Mouse (Mus musculus) lung, embryonic 14.5 days (tissue): ENCODE results near the gene Stam2. TPM values are rescaled to one million over a fixed set of nuclear protein-coding genes. Genes with fewer than 3 reads are reported as not detected.

Experiments
- ATAC-seq: fragments of 200-750 bp; cut with Nextera tagmentation; 2 replicates; pipeline ENCODE4 v1.8.0; 2017; ENCODE audit warnings: mild to moderate bottlenecking, moderate TSS enrichment, moderate library complexity; ENCODE audit not compliant: insufficient read depth
- DNase-seq: peaks from one replicate; pipeline ENCODE4 v3.0.0-alpha.2; 2015
- H3K27ac ChIP-seq: fragments of 300-500 bp; sonication (generic); 2 replicates; pipeline ENCODE4 v1.5.1; 2014; ENCODE audit warnings: low read depth, mild to moderate bottlenecking, moderate library complexity
- H3K27me3 ChIP-seq: fragments of 300-500 bp; sonication (generic); 2 replicates; pipeline ENCODE4 v1.6.1; 2014; ENCODE audit warnings: low read length, control low read depth; ENCODE audit not compliant: insufficient read depth
- H3K36me3 ChIP-seq: fragments of 300-500 bp; sonication (generic); 2 replicates; pipeline ENCODE4 v1.6.1; 2014; ENCODE audit warnings: control low read depth; ENCODE audit not compliant: insufficient read depth
- H3K4me1 ChIP-seq: fragments of 300-500 bp; sonication (generic); 2 replicates; pipeline ENCODE4 v1.6.1; 2014; ENCODE audit warnings: antibody characterized with exemption, control low read depth; ENCODE audit not compliant: insufficient read depth
- H3K4me2 ChIP-seq: fragments of 300-500 bp; sonication (generic); 2 replicates; pipeline ENCODE4 v1.6.1; 2014; ENCODE audit warnings: mild to moderate bottlenecking
- H3K4me3 ChIP-seq: fragments of 300-500 bp; sonication (generic); 2 replicates; pipeline ENCODE4 v1.5.1; 2014; ENCODE audit warnings: low read depth, low read length
- H3K9ac ChIP-seq: fragments of 300-500 bp; sonication (generic); 2 replicates; pipeline ENCODE4 v1.6.1; 2014
- H3K9me3 ChIP-seq: fragments of 300-500 bp; sonication (generic); 2 replicates; pipeline ENCODE4 v1.6.1; 2016; ENCODE audit warnings: low read depth, low read length, control low read depth
- CTCF ChIP-seq: IDR thresholded peaks from 2 replicates; pipeline ENCODE4 v1.5.1; 2016; ENCODE audit warnings: antibody characterized with exemption, low read depth
- WGBS: fragments of 180-500 bp; shearing (Covaris S2); extraction: QIAGEN DNeasy Blood & Tissue Kit; methylation state at CpG from one replicate; pipeline ENCODE4 v1.1.7; 2014; 5-methylcytosine and 5-hydroxymethylcytosine counted together
- polyA plus RNA-seq: library from polyadenylated mRNA; unstranded; fragments of >200 nt; fragmentation: Nextera tagmentation; extraction: Ambion mirVana; gene quantifications from 2 replicates; pipeline ENCODE4 v1.2.1, GENCODE M21; 2014

Gene Stam2
- polyA plus RNA-seq, 1 experiment from 2014 or later: 37.1 TPM

DNA sequence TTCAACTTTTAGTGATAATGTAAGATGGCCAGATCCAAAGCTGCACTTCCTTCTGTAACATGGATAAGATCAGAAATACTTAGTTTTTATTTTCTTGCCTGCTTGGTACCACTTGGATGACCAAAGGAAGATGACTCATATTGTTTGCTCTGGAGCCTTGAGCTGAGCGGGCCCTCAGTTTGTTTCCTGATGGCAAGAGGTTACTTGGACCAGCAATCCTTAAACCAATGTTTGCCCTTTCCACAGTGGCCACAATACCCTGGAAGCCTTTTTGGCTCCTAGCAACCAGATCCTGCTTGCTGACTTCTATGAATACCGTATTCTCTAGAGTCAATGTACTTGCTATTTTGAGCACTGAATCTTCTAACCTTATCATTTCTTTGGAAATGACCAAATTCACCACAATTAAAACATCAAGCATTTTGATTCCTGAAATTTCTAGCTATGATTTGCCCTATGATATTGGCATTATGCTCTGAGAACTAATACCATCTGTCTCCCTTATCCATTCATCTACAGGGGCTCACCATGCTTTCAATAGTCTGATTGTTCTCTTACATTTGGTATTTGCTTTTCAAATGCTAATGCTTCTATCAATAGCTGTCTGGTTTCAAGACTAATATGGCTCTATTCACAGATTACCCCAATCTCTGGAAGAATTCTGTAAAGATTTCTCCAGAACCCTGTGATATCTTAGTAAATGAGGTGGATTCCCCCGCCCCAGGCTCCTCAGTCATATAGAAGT, 11.7 kb upstream of the Stam2 start:
- no peaks in the 10 kb centered on the region for H3K4me1 ChIP-seq
- no peaks in the 10 kb centered on the region for H3K27me3 ChIP-seq
- no peak for TF ChIP-seq CTCF
- no peak overlapping the region for H3K9ac ChIP-seq
- ATAC-seq (no peak), DNase-seq (no peak)
- H3K4me2 ChIP-seq: no peak overlapping the region
- no peak overlapping the region for H3K27ac ChIP-seq
- 67% methylated on average over 3 of the region's 3 CpGs for WGBS
- no peaks in the 10 kb centered on the region for H3K36me3 ChIP-seq
- H3K4me3 ChIP-seq: no peak overlapping the region
- no peaks in the 10 kb centered on the region for H3K9me3 ChIP-seq

DNA sequence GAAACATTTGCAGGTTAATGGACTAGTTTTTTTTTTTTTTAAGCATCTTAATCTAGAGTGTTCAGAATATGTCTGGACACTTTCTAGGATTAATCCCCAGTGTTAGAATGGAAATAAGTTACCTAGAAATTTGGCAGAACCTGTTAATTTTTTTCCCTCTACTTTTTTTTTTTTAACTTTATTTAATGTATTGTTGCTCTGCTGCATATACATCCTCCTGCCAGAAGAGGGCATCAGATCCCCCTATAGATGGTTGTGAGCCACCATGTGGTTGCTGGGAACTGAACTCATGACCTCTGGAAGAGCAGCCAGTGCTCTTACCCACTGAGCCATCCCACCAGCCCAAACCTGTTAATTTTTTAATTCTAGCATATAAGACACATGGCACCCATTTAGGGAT, 2.0 kb upstream of the Stam2 start:
- ATAC-seq: no peak
- no peak for TF ChIP-seq CTCF

DNA sequence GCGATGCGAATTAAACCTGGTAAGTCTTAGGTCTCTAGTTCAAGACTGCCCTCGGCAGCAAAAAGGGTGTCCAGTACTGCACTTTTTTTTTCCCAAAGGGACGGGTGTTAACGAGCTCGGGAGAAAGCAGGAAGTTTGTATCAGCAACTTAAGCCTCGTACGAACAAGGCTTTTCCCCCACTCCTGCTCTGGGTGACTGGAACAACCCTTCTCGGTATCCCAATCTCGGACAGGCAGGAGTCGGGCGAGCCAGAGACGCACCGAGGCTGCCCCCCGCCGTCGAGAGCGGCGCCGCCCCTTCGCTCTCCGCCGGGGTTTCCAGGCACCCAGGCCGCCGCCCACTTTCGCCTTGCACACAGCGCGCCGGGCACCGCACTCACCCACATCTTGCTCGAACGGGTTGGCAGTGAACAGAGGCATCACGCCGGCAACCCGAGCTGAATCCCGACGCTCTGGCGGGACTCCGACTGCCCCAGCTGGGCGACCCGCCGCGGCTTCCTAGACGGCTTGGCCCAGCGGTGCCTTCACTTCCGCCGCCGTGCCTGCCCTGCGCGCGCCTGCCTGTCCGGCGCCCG, 313 bp downstream of the Stam2 start:
- ATAC-seq (peak; percentile 93), DNase-seq (peak; percentile 83)
- Histone ChIP-seq H3K9ac (peak overlapping the region; percentile 90), H3K4me2 (peak overlapping the region; percentile 80), H3K27me3 (no peaks in the 10 kb centered on the region), H3K4me1 (no peaks in the 10 kb centered on the region), H3K36me3 (no peaks in the 10 kb centered on the region; the same call in 1 of the 2 replicates), H3K9me3 (no peaks in the 10 kb centered on the region), H3K27ac (peak overlapping the region; percentile 97), H3K4me3 (peak overlapping the region; percentile 80)
- under 1% methylated on average over 45 of the region's 54 CpGs for WGBS
- TF ChIP-seq CTCF: no peak

More for the DNA sequence above, 2.0 kb upstream of the Stam2 start:
- no peak overlapping the region for H3K9ac ChIP-seq
- no peaks in the 10 kb centered on the region for H3K4me1 ChIP-seq
- H3K4me2 ChIP-seq: no peak overlapping the region
- no peaks in the 10 kb centered on the region for H3K9me3 ChIP-seq
- no peaks in the 10 kb centered on the region; the same call in 1 of the 2 replicates for H3K36me3 ChIP-seq
- DNase-seq: no peak
- H3K27ac ChIP-seq: no peak overlapping the region
- no peaks in the 10 kb centered on the region for H3K27me3 ChIP-seq
- H3K4me3 ChIP-seq: no peak overlapping the region

DNA sequence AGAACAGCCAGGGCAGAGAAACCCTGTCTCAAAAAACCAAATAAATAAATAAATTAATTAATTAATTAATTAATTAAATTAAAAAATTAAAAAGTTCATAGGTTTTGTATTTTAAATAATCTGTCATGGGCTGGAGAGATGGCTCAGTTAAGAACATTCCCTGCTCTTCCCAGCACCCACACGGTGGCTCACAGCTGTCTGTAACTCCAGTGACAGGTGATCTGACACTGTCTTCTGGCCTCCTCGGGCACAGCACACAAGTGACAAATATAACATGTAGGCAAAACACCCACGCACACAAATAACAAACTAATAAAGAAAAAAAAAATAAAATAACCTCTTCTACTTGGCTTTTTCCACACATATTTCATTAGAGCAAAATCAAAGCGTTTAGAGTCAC, 1.5 kb downstream of the Stam2 start:
- Histone ChIP-seq H3K27ac (no peak overlapping the region), H3K9me3 (no peaks in the 10 kb centered on the region), H3K4me2 (peak overlapping the region; percentile 80), H3K9ac (no peak overlapping the region), H3K27me3 (no peaks in the 10 kb centered on the region), H3K4me3 (peak overlapping the region; percentile 80; the same call in 1 of the 2 replicates), H3K36me3 (no peaks in the 10 kb centered on the region; the same call in 1 of the 2 replicates), H3K4me1 (no peaks in the 10 kb centered on the region)
- WGBS: 77% methylated on average over 4 of the region's 4 CpGs
- no peak for DNase-seq
- ATAC-seq: no peak
- TF ChIP-seq CTCF: no peak

DNA sequence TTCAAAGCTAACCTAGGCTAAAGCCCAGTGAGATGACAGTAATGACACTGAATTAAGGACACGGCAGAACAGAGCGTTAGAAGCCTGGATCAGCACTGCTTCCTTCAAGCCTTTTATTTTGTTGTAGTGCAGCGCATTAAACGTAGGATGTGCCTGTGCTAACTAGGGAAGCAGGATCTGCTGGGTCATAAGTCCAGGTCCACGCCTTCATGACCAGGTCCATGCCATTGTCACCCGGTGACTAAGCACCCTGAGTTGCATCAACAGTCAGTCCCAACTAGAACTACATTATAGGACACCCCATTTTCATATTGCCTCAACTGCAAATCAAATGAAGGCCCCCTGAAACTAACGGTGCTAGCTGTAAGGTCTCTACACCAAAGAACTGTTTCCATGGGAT, 7.6 kb downstream of the Stam2 start:
- TF ChIP-seq CTCF: no peak
- 93% methylated on average over 7 of the region's 7 CpGs for WGBS
- no peaks in the 10 kb centered on the region; the same call in 1 of the 2 replicates for H3K36me3 ChIP-seq
- H3K27me3 ChIP-seq: no peaks in the 10 kb centered on the region
- no peak overlapping the region for H3K27ac ChIP-seq
- no peaks in the 10 kb centered on the region for H3K9me3 ChIP-seq
- H3K4me1 ChIP-seq: no peaks in the 10 kb centered on the region
- DNase-seq (no peak), ATAC-seq (no peak)
- H3K4me3 ChIP-seq: no peak overlapping the region
- H3K4me2 ChIP-seq: no peak overlapping the region
- no peak overlapping the region for H3K9ac ChIP-seq

DNA sequence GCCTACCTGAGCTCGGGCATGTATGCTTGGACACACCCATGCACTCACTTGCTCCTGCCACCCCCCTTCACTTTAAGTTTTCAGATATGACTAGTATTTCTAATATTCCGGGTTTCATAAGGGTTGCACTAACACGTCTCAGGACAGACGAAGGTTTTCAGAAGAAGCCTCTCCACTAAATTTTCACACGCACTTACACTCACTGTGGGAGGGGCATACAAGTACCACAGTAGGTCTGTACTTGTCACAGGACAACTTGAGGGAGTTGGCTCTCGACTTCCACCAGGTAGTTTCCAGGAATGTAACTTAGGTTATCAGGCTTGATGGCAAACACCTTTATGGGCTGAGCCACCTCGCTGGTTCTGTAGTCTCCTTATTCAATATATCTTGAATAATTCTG, 8.4 kb downstream of the Stam2 start:
- Histone ChIP-seq H3K4me1 (no peaks in the 10 kb centered on the region), H3K9ac (no peak overlapping the region), H3K4me2 (no peak overlapping the region), H3K27ac (no peak overlapping the region), H3K4me3 (no peak overlapping the region), H3K27me3 (no peaks in the 10 kb centered on the region), H3K9me3 (no peaks in the 10 kb centered on the region), H3K36me3 (no peaks in the 10 kb centered on the region)
- no peak for TF ChIP-seq CTCF
- ATAC-seq (no peak), DNase-seq (no peak)
- WGBS: 81% methylated on average over 7 of the region's 7 CpGs

DNA sequence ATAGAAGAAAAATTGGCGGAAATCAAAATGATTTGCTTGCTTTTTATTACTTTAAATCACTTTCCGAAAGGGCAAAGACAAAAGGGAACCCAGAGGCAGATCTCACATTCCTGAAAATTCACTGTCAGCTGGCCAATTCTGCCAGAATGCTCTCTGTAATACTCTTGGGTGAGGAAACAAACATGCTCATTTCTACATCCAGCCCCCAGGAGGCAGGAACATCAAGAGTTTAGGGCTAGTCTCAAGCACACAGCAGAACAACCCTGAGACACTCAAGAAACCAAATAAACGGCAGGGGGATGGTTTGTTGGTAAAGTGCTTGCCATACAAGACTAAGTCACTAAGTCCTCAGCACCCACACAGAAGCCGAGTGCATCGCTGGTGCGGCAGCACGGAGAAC, 9.5 kb downstream of the Stam2 start:
- Histone ChIP-seq H3K27ac (no peak overlapping the region), H3K36me3 (no peaks in the 10 kb centered on the region), H3K27me3 (no peaks in the 10 kb centered on the region), H3K9ac (no peak overlapping the region), H3K9me3 (no peaks in the 10 kb centered on the region), H3K4me1 (no peaks in the 10 kb centered on the region), H3K4me2 (no peak overlapping the region), H3K4me3 (no peak overlapping the region)
- ATAC-seq (no peak), DNase-seq (peak; percentile 10)
- WGBS: 89% methylated on average over 7 of the region's 7 CpGs
- TF ChIP-seq CTCF: no peak
